Mouse (Mus musculus) limb, embryonic 14.5 days (tissue): ENCODE results near the gene Grb14. TPM values are rescaled to one million over a fixed set of nuclear protein-coding genes. Genes with fewer than 3 reads are reported as not detected.

Experiments used
- ATAC-seq: fragments of 200-750 bp; cut with Nextera tagmentation; 2 replicates; pipeline ENCODE4 v1.8.0; 2017; ENCODE audit warnings: low read depth, moderate number of reproducible peaks, moderate TSS enrichment; ENCODE audit not compliant: low FRiP score
- DNase-seq: peaks from one replicate; pipeline ENCODE4 v3.0.0-alpha.2; 2015; ENCODE audit warnings: low spot score
- H3K27ac ChIP-seq: fragments of 300-500 bp; sonication (generic); replicated peaks from 2 replicates; pipeline ENCODE4 v1.5.1; 2014; ENCODE audit warnings: low read depth, mild to moderate bottlenecking, low read length, moderate library complexity, mixed read lengths
- H3K27me3 ChIP-seq: fragments of 300-500 bp; sonication (generic); 2 replicates; pipeline ENCODE4 v1.6.1; 2014; ENCODE audit warnings: low read length, mixed read lengths; ENCODE audit not compliant: control insufficient read depth, insufficient read depth
- H3K36me3 ChIP-seq: fragments of 300-500 bp; sonication (generic); 2 replicates; pipeline ENCODE4 v1.6.1; 2014; ENCODE audit warnings: mild to moderate bottlenecking, low read length, moderate library complexity, mixed read lengths; ENCODE audit not compliant: control insufficient read depth, insufficient read depth
- H3K4me1 ChIP-seq: fragments of 300-500 bp; sonication (generic); 2 replicates; pipeline ENCODE4 v1.6.1; 2014; ENCODE audit warnings: antibody characterized with exemption, low read length, mixed read lengths; ENCODE audit not compliant: control insufficient read depth, insufficient read depth
- H3K4me2 ChIP-seq: fragments of 300-500 bp; sonication (generic); replicated peaks from 2 replicates; pipeline ENCODE4 v1.6.1; 2014; ENCODE audit warnings: low read depth, mild to moderate bottlenecking, low read length, moderate library complexity; ENCODE audit not compliant: severe bottlenecking
- H3K4me3 ChIP-seq: fragments of 300-500 bp; sonication (generic); replicated peaks from 2 replicates; pipeline ENCODE4 v1.5.1; 2014; ENCODE audit warnings: low read length
- H3K9ac ChIP-seq: fragments of 300-500 bp; sonication (generic); 2 replicates; pipeline ENCODE4 v1.6.1; 2014; ENCODE audit warnings: mild to moderate bottlenecking, low read depth, low read length, moderate library complexity; ENCODE audit not compliant: severe bottlenecking
- H3K9me3 ChIP-seq: fragments of 300-500 bp; sonication (generic); 2 replicates; pipeline ENCODE4 v1.6.1; 2016; ENCODE audit warnings: low read length; ENCODE audit not compliant: control insufficient read depth
- POLR2A ChIP-seq: fragments of 200-500 bp; IDR thresholded peaks from 2 replicates; pipeline ENCODE4 v1.8.0; 2012; ENCODE audit warnings: inconsistent platforms, mild to moderate bottlenecking, moderate library complexity, borderline replicate concordance; ENCODE audit not compliant: insufficient read depth, insufficient read length; ENCODE audit errors: extremely low read depth
- WGBS: fragments of 180-500 bp; shearing (Covaris S2); extraction: QIAGEN DNeasy Blood & Tissue Kit; methylation state at CpG from one replicate; pipeline ENCODE4 v1.1.7; 2014; 5-methylcytosine and 5-hydroxymethylcytosine counted together
- polyA plus RNA-seq, 2 experiments: library from polyadenylated mRNA; depleted of rRNA in 1 of 2; stranded (reverse) in 1 of 2; unstranded in 1 of 2; fragments of >200 nt; fragmentation: Nextera tagmentation in 1 of 2; extraction: Ambion mirVana in 1 of 2; gene quantifications; 2 replicates each; pipeline versions ENCODE4 v1.2.1 to v1.2.3; 2012 to 2014

The Grb14 gene
- polyA plus RNA-seq, 2 experiments: 3.3 to 6.5 TPM

DNA sequence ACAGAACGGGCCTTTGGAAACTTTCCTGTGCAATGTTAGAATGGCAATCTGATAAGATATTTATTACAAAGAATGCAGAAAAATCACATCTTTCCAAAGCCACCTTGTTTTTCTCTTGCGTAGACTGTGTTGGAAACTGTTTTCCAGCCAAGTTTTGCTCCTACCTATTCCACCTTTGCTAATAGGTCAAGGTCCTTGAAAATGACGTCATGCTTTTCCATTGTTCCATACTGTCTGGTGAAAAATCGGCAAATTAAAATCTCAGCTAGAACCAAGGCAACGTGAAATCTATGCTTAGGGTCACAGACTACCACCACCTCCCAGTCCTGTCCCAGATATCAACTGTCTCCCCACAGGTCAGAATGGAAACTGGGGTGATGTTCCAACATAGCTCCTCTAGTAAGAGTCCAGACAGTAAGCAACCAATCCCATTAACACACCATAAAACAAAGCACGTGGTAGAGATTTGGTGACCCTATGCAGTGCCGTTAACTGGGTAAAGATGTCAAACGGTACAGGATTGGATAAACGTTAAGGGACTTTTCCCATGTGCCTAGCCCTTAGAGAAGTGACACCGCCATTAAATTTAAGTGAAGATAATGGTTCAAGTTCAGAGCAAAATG is 50.9 kb downstream of the Grb14 start:
- ATAC-seq: no peak
- WGBS: 48% methylated on average over 10 of the region's 10 CpGs
- TF ChIP-seq POLR2A: no peak

DNA sequence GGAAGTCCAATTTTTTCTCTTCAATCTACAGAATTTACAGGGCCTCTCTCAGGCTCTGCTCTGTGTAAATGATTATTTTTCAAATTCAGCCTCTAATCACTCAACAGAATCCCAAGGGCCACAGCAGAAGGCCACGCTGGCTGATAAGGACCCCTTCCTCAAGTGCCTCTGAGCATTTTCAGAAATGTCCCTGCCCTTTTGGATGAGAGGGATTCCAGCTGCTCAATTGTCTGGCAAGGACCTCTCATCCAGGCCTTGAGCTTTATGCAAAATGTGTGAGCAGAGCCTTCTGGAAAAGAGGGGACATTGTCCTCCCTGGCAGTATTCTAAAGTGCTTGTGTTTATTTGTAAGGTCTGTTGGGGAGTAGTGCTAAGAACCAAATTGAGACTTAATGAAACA is 51.7 kb downstream of the Grb14 start:
- Histone ChIP-seq H3K36me3 (no peaks in the 10 kb centered on the region), H3K4me2 (no peak overlapping the region), H3K27ac (no peak overlapping the region), H3K27me3 (no peaks in the 10 kb centered on the region), H3K9me3 (no peaks in the 10 kb centered on the region), H3K4me1 (no peaks in the 10 kb centered on the region), H3K4me3 (no peak overlapping the region), H3K9ac (no peak overlapping the region)
- no peak for TF ChIP-seq POLR2A
- WGBS: 74% methylated on average over 1 of the region's 1 CpGs
- ATAC-seq (no peak), DNase-seq (no peak)

More for the DNA sequence above, 50.9 kb downstream of the Grb14 start:
- no peaks in the 10 kb centered on the region for H3K36me3 ChIP-seq
- DNase-seq: no peak
- no peaks in the 10 kb centered on the region for H3K9me3 ChIP-seq
- H3K4me2 ChIP-seq: no peak overlapping the region
- H3K9ac ChIP-seq: no peak overlapping the region
- no peaks in the 10 kb centered on the region for H3K27me3 ChIP-seq
- H3K4me3 ChIP-seq: no peak overlapping the region
- H3K27ac ChIP-seq: no peak overlapping the region
- no peaks in the 10 kb centered on the region for H3K4me1 ChIP-seq

DNA sequence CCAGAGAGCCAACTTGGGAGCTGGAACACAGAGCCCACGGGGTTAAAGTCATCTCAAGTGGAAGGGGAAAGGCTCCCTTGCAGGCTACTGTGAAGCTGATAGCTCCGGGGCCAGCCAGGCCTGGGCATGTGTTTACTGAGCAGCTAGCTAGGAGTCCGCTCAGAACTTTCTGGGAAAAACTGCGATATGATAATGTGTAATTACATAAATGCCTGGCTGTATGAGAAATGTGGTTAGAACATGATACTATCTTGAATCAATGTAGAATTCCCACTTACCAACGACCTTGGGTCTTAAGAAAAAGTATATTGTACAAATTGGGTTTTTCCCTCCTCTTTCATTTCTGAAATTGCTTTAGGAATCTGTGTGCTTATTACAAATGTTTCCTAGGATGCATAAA is 53.0 kb downstream of the Grb14 start:
- ATAC-seq: no peak

DNA sequence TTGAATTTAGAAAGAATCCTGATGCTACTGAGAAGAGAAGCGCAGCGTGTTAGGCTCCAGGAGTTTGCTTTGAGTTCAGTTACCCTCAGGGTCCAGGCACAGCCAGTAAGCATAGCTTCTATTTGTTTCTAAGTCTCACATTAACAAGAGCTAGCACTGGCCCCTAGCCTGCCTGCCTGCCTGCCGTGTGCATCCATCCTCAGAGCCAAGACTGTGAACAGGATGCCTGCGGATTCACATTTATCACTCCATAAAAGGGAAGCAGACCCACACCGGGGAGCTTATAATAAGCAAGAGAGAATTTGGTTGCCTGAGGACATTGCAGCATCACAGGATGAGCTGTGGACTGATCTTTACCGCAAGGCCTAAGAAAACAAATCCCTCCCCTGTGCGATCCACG is 53.8 kb downstream of the Grb14 start:
- TF ChIP-seq POLR2A: no peak
- Histone ChIP-seq H3K4me2 (no peak overlapping the region), H3K27me3 (no peaks in the 10 kb centered on the region), H3K4me1 (no peaks in the 10 kb centered on the region), H3K27ac (no peak overlapping the region), H3K9ac (no peak overlapping the region), H3K36me3 (no peaks in the 10 kb centered on the region), H3K4me3 (no peak overlapping the region), H3K9me3 (no peaks in the 10 kb centered on the region)
- WGBS: 41% methylated on average over 8 of the region's 8 CpGs
- no peak for ATAC-seq
- DNase-seq: no peak

More for the DNA sequence above, 53.0 kb downstream of the Grb14 start:
- H3K36me3 ChIP-seq: no peaks in the 10 kb centered on the region
- no peak overlapping the region for H3K4me3 ChIP-seq
- no peak overlapping the region for H3K9ac ChIP-seq
- 47% methylated on average over 5 of the region's 5 CpGs for WGBS
- no peaks in the 10 kb centered on the region for H3K4me1 ChIP-seq
- H3K27me3 ChIP-seq: no peaks in the 10 kb centered on the region
- no peak for TF ChIP-seq POLR2A
- no peak overlapping the region for H3K4me2 ChIP-seq
- no peak overlapping the region for H3K27ac ChIP-seq
- no peaks in the 10 kb centered on the region for H3K9me3 ChIP-seq
- no peak for DNase-seq

DNA sequence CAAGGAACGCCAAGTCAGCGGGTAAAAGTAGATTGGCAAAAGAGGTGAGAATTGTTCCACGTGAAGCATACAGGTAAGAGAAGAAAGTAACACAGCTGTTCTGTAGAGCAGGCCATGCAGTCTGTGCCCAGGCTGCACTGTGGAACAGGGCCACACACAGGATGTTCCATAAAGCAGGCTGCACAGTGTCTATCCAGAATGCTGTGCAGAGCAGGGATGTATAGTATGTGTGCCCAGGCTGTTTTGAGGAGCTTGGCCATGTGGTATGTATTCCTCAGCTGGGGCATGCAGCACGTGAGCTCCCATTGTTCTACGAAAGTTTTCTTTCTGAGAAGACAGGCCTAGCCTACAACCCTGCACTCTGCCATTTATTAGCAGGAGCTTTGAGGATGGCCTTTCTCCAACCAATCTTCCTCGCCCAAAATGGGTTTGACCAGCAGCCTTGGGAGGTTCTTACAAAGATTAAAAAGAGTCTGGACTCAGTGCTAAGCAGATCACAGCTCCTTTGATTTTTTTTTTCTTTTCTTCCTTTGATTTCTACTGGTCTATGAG is 57.8 kb downstream of the Grb14 start:
- H3K36me3 ChIP-seq: no peaks in the 10 kb centered on the region
- no peak overlapping the region for H3K4me2 ChIP-seq
- H3K4me3 ChIP-seq: no peak overlapping the region
- no peak for DNase-seq
- H3K9me3 ChIP-seq: no peaks in the 10 kb centered on the region
- no peak for ATAC-seq
- TF ChIP-seq POLR2A: no peak
- no peak overlapping the region for H3K27ac ChIP-seq
- H3K27me3 ChIP-seq: no peaks in the 10 kb centered on the region
- no peak overlapping the region for H3K9ac ChIP-seq
- no peaks in the 10 kb centered on the region for H3K4me1 ChIP-seq
- 79% methylated on average over 6 of the region's 6 CpGs for WGBS
